In the genomic region with DNA sequence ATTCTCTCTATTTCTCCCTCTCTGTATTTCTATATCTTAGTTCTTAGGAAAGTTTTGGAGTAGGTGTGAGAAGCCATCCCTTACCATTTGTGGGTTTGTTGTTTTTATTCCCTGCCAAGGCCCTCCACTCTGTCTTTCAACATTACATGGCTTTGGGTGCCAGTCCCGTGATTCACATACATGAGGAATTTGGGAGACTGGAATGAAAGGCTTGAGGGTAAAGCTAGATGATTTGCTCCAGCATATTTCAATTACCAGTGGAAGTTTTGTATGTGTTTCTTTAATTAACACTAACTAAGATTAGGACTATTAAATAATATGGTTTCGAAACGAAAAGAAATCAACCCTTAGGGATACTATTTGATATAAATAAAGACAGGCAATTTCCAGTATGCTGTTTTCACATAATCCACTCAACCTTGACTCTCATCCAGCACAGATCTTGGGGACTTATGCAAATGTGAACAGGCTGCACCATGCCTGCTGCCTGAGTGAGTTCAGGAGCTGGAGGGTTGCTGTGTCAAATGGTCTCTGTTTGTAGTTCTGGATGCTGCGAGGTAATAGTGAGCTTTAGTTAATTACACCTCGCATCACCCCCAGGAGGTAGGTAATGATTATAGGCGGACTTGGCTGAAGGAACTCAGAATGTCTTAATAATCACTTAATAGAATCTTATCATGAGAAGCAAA, we compare ENCODE assay signal across 27 mouse cellular contexts.
A peak's percentile ranks its signal among the peaks of the same experiment; 100 is the strongest.
DNase-seq lines count a peak whose midpoint lies in the region; ATAC-seq and TF ChIP-seq lines count a peak whose summit lies in the region.
"Had no signal": no experiment of that assay in that cellular context is flagged by ENCODE, and none has a peak within 500 bp of the region (broad histone marks: within the 10 kb centered on the region; RNA-seq: fewer than 3 reads in every experiment).

No protein-coding gene starts in this region.

- H3K9ac ChIP-seq in forebrain, embryonic 14.5 days (ENCODE audit: low read length) = no peak overlapping the region
- no peak overlapping the region for H3K9ac ChIP-seq in forebrain, embryonic 13.5 days
- H3K9ac ChIP-seq in midbrain, embryonic 11.5 days (ENCODE audit: low read length) = no peak overlapping the region
- H3K9ac ChIP-seq in midbrain, embryonic 13.5 days (replicated peaks) = no peak overlapping the region
- H3K9ac ChIP-seq: embryonic facial prominence, embryonic 12.5 days; heart, embryonic 15.5 days; limb, embryonic 13.5 days; lung, embryonic 15.5 days; stomach, embryonic 15.5 days had no signal

- no peak overlapping the region for H3K27ac ChIP-seq in forebrain, embryonic 14.5 days (ENCODE audit: low read depth, low read length)
- no peak overlapping the region for H3K27ac ChIP-seq in forebrain, embryonic 13.5 days
- no peak overlapping the region for H3K27ac ChIP-seq in midbrain, embryonic 11.5 days (ENCODE audit: low read depth, low read length)
- no peak overlapping the region for H3K27ac ChIP-seq in midbrain, embryonic 13.5 days
- H3K27ac ChIP-seq: embryonic facial prominence, embryonic 12.5 days; forebrain, embryonic 10.5 days; heart, embryonic 15.5 days; kidney, postnatal 0 days; limb, embryonic 13.5 days; lung, embryonic 15.5 days; stomach, embryonic 15.5 days had no signal

- no peak overlapping the region for H3K4me2 ChIP-seq in forebrain, embryonic 14.5 days (ENCODE audit: low read length)
- no peak overlapping the region for H3K4me2 ChIP-seq in forebrain, embryonic 13.5 days
- H3K4me2 ChIP-seq in midbrain, embryonic 11.5 days = no peak overlapping the region
- H3K4me2 ChIP-seq in midbrain, embryonic 13.5 days (replicated peaks) = no peak overlapping the region
- H3K4me2 ChIP-seq: embryonic facial prominence, embryonic 12.5 days; heart, embryonic 15.5 days; liver, embryonic 11.5 days; lung, embryonic 15.5 days; stomach, embryonic 15.5 days had no signal

- no peaks in the 10 kb centered on the region for H3K36me3 ChIP-seq in forebrain, embryonic 14.5 days (ENCODE audit: control insufficient read depth, insufficient read depth, low read length)
- no peaks in the 10 kb centered on the region for H3K36me3 ChIP-seq in forebrain, embryonic 13.5 days (ENCODE audit: poor library complexity, severe bottlenecking)
- H3K36me3 ChIP-seq in midbrain, embryonic 11.5 days (ENCODE audit: control insufficient read depth, insufficient read depth, low read length) = no peaks in the 10 kb centered on the region
- no peaks in the 10 kb centered on the region for H3K36me3 ChIP-seq in midbrain, embryonic 13.5 days
- H3K36me3 ChIP-seq: embryonic facial prominence, embryonic 12.5 days; forebrain, embryonic 10.5 days; heart, embryonic 15.5 days; limb, embryonic 13.5 days; lung, embryonic 15.5 days; stomach, embryonic 15.5 days had no signal

- no peaks in the 10 kb centered on the region for H3K9me3 ChIP-seq in forebrain, embryonic 14.5 days (replicated peaks; ENCODE audit: control insufficient read depth, low read length)
- no peaks in the 10 kb centered on the region for H3K9me3 ChIP-seq in forebrain, embryonic 13.5 days (replicated peaks)
- no peaks in the 10 kb centered on the region for H3K9me3 ChIP-seq in midbrain, embryonic 11.5 days (ENCODE audit: control insufficient read depth, low read length)
- no peaks in the 10 kb centered on the region for H3K9me3 ChIP-seq in midbrain, embryonic 13.5 days
- H3K9me3 ChIP-seq: embryonic facial prominence, embryonic 12.5 days; forebrain, embryonic 10.5 days; heart, embryonic 15.5 days; limb, embryonic 13.5 days; lung, embryonic 15.5 days; stomach, embryonic 15.5 days had no signal

- H3K4me3 ChIP-seq in forebrain, embryonic 14.5 days (ENCODE audit: low read depth, low read length) = no peak overlapping the region
- H3K4me3 ChIP-seq in forebrain, embryonic 13.5 days = no peak overlapping the region
- no peak overlapping the region for H3K4me3 ChIP-seq in midbrain, embryonic 11.5 days (ENCODE audit: low read depth, low read length)
- H3K4me3 ChIP-seq in midbrain, embryonic 13.5 days (replicated peaks) = no peak overlapping the region
- H3K4me3 ChIP-seq: embryonic facial prominence, embryonic 12.5 days; forebrain, embryonic 10.5 days; heart, embryonic 15.5 days; limb, embryonic 13.5 days; lung, embryonic 15.5 days; myocyte; stomach, embryonic 15.5 days had no signal

- ATAC-seq in forebrain, embryonic 14.5 days = no peak
- no peak for ATAC-seq in forebrain, embryonic 13.5 days
- no peak for ATAC-seq in midbrain, embryonic 11.5 days (ENCODE audit: low FRiP score)
- no peak for ATAC-seq in midbrain, embryonic 13.5 days
- ATAC-seq: intestine, embryonic 16.5 days; midbrain, embryonic 16.5 days had no signal

- WGBS in forebrain, embryonic 14.5 days = 32% methylated on average over 6 of the region's 6 CpGs
- 53% methylated on average over 6 of the region's 6 CpGs for WGBS in forebrain, embryonic 13.5 days
- 78% methylated on average over 6 of the region's 6 CpGs for WGBS in midbrain, embryonic 11.5 days
- 64% methylated on average over 6 of the region's 6 CpGs for WGBS in midbrain, embryonic 13.5 days

- peaks cover 22% of the 10 kb centered on the region for H3K4me1 ChIP-seq in forebrain, embryonic 14.5 days (ENCODE audit: control insufficient read depth, insufficient read depth, low read length)
- H3K4me1 ChIP-seq in forebrain, embryonic 13.5 days = peaks cover 48% of the 10 kb centered on the region
- H3K4me1 ChIP-seq in midbrain, embryonic 11.5 days (ENCODE audit: control insufficient read depth, insufficient read depth, low read length) = peaks cover 4% of the 10 kb centered on the region
- H3K4me1 ChIP-seq in midbrain, embryonic 13.5 days (replicated peaks) = peaks cover 38% of the 10 kb centered on the region

- H3K27me3 ChIP-seq in forebrain, embryonic 14.5 days (replicated peaks; ENCODE audit: control insufficient read depth, insufficient read depth, low read length) = no peaks in the 10 kb centered on the region
- no peaks in the 10 kb centered on the region for H3K27me3 ChIP-seq in forebrain, embryonic 13.5 days
- no peaks in the 10 kb centered on the region for H3K27me3 ChIP-seq in midbrain, embryonic 11.5 days (ENCODE audit: control insufficient read depth, insufficient read depth, low read length)
- H3K27me3 ChIP-seq in midbrain, embryonic 13.5 days = no peaks in the 10 kb centered on the region
- H3K27me3 ChIP-seq: embryonic facial prominence, embryonic 12.5 days; heart, embryonic 15.5 days; lung, embryonic 15.5 days had no signal

- DNase-seq in forebrain, embryonic 14.5 days (ENCODE audit: low spot score) = peak; percentile 66
- DNase-seq in midbrain, embryonic 11.5 days (ENCODE audit: low spot score, missing footprints) = peak; percentile 31
- DNase-seq in 3134 (ENCODE audit: extremely low read depth, insufficient read length, low spot score) = peak; percentile 26
- DNase-seq in brain, embryonic 14.5 days (ENCODE audit: low read depth) = peak; percentile 80
- DNase-seq in adrenal gland, adult 2 months = no peak
- no peak for DNase-seq in T-cell, adult 2 months (ENCODE audit: low spot score)
- DNase-seq: adrenal gland, postnatal 10 days; cerebellum, adult 11 months; cerebellum, adult 9-10 months; embryo, embryonic 11 days; gastrocnemius, postnatal 10 days; kidney, adult 8-10 months; kidney, postnatal 4 days; thymus, postnatal 14 days had no signal

- TF ChIP-seq POLR2A in brain, embryonic 14.5 days (IDR thresholded peaks at IDR 0.05; ENCODE audit: borderline replicate concordance, extremely low read depth, insufficient read depth, insufficient read length, poor library complexity, severe bottlenecking) = no peak

- no peak for TF ChIP-seq CTCF in brain, embryonic 14.5 days (IDR thresholded peaks at IDR 0.05; ENCODE audit: borderline replicate concordance, extremely low read depth, insufficient read depth, insufficient read length)

Comparison
In these comparisons a context has a peak if more than half of its experiments do, and no peak if none do; other contexts are left out.
1. DNase-seq: peak in forebrain, embryonic 14.5 days (single experiment), midbrain, embryonic 11.5 days (single experiment), 3134 (single experiment) and brain, embryonic 14.5 days (single experiment); none in adrenal gland, adult 2 months (single experiment) and T-cell, adult 2 months (single experiment).